Comparison of ENCODE assay signal across 34 mouse cellular contexts in genomic region chr3:41548238-41548637, GRCm38 (mm10).
"Had no signal": no experiment of that assay in that cellular context is flagged by ENCODE, and none has a peak within 500 bp of the region (broad histone marks: within the 10 kb centered on the region; RNA-seq: fewer than 3 reads in every experiment).

No protein-coding gene starts in this region.

- H3K4me1 ChIP-seq: hindbrain, embryonic 10.5 days; hindbrain, embryonic 12.5 days; hindbrain, embryonic 15.5 days had no signal

- H3K9ac ChIP-seq: heart, embryonic 12.5 days; heart, embryonic 13.5 days; heart, embryonic 15.5 days; hindbrain, embryonic 12.5 days; hindbrain, embryonic 13.5 days; hindbrain, embryonic 14.5 days; hindbrain, embryonic 15.5 days; intestine, embryonic 15.5 days; kidney, embryonic 15.5 days had no signal

- DNase-seq: heart, postnatal 10 days; heart, postnatal 14 days; heart, postnatal 36 days; heart, postnatal 4 days; kidney, adult 11 months; kidney, adult 18-20 months; kidney, adult 2 months; kidney, adult 8-10 months; kidney, adult 9 months; kidney, postnatal 10 days; kidney, postnatal 14 days; kidney, postnatal 25 days; kidney, postnatal 36 days; kidney, postnatal 4 days; layer of hippocampus, adult 9-11 months; layer of hippocampus, postnatal 36 days had no signal

- H3K9me3 ChIP-seq: heart, embryonic 10.5 days; heart, embryonic 12.5 days; heart, embryonic 13.5 days; heart, embryonic 15.5 days; hindbrain, embryonic 10.5 days; hindbrain, embryonic 12.5 days; hindbrain, embryonic 13.5 days; hindbrain, embryonic 15.5 days; intestine, embryonic 15.5 days; kidney, embryonic 15.5 days had no signal

- H3K4me2 ChIP-seq: heart, embryonic 11.5 days; heart, embryonic 12.5 days; heart, embryonic 13.5 days; heart, embryonic 15.5 days; hindbrain, embryonic 12.5 days; hindbrain, embryonic 13.5 days; hindbrain, embryonic 14.5 days; hindbrain, embryonic 15.5 days; intestine, embryonic 15.5 days; kidney, embryonic 15.5 days had no signal

- H3K36me3 ChIP-seq: heart, embryonic 10.5 days; heart, embryonic 12.5 days; heart, embryonic 13.5 days; heart, embryonic 15.5 days; hindbrain, embryonic 10.5 days; hindbrain, embryonic 12.5 days; hindbrain, embryonic 13.5 days; hindbrain, embryonic 15.5 days; intestine, embryonic 15.5 days; kidney, embryonic 15.5 days had no signal

- H3K4me3 ChIP-seq: heart, embryonic 10.5 days; heart, embryonic 12.5 days; heart, embryonic 13.5 days; heart, embryonic 15.5 days; hindbrain, embryonic 10.5 days; hindbrain, embryonic 12.5 days; hindbrain, embryonic 13.5 days; hindbrain, embryonic 15.5 days; intestine, embryonic 15.5 days; kidney, embryonic 15.5 days; layer of hippocampus, adult 2 months had no signal

- H3K27me3 ChIP-seq: heart, embryonic 12.5 days; heart, embryonic 13.5 days; heart, embryonic 15.5 days; hindbrain, embryonic 12.5 days; hindbrain, embryonic 13.5 days; hindbrain, embryonic 15.5 days; intestine, embryonic 15.5 days; kidney, embryonic 15.5 days had no signal

- H3K27ac ChIP-seq: heart, embryonic 10.5 days; heart, embryonic 13.5 days; heart, embryonic 15.5 days; hindbrain, embryonic 10.5 days; hindbrain, embryonic 12.5 days; hindbrain, embryonic 13.5 days; hindbrain, embryonic 14.5 days; hindbrain, embryonic 15.5 days; hindbrain, postnatal 0 days; intestine, embryonic 15.5 days; kidney, embryonic 15.5 days; kidney, postnatal 0 days; layer of hippocampus, adult 2 months had no signal

- ATAC-seq: hindbrain, embryonic 16.5 days; hindbrain, postnatal 0 days; inflammation-experienced regulatory T-cells, adult 6 months; intestine, embryonic 15.5 days; intestine, embryonic 16.5 days had no signal
